In genomic region chr11:103095801-103096200, GRCm38 (mm10) we compare ENCODE assay signal across 16 mouse cellular contexts. TPM values are rescaled to one million over a fixed set of nuclear protein-coding genes. Genes with fewer than 3 reads are reported as not detected.
"Had no signal": no experiment of that assay in that cellular context is flagged by ENCODE, and none has a peak within 500 bp of the region (broad histone marks: within the 10 kb centered on the region; RNA-seq: fewer than 3 reads in every experiment).

No protein-coding gene starts in this region.

- DNase-seq: kidney, postnatal 10 days; kidney, postnatal 4 days; liver; liver, embryonic 13.5 days; liver, postnatal 0 days; lung, postnatal 14 days; retina, postnatal 1 day; thymus, postnatal 36 days had no signal

- H3K27ac ChIP-seq: layer of hippocampus, adult 2 months; liver, embryonic 13.5 days; macrophage; midbrain, embryonic 12.5 days; neural tube, embryonic 13.5 days had no signal

- H3K4me2 ChIP-seq: liver, embryonic 13.5 days; midbrain, embryonic 12.5 days; neural tube, embryonic 13.5 days had no signal

- H3K9ac ChIP-seq: limb, embryonic 12.5 days; liver, embryonic 13.5 days; liver, postnatal 0 days; lung, embryonic 15.5 days; midbrain, embryonic 12.5 days; neural tube, embryonic 13.5 days had no signal

- ATAC-seq: liver, postnatal 0 days; midbrain, embryonic 16.5 days had no signal

- H3K36me3 ChIP-seq: limb, embryonic 12.5 days; liver, embryonic 13.5 days; lung, embryonic 15.5 days; midbrain, embryonic 12.5 days; neural tube, embryonic 13.5 days had no signal

- H3K9me3 ChIP-seq: limb, embryonic 12.5 days; liver, embryonic 13.5 days; lung, embryonic 15.5 days; megakaryocyte, embryonic 14.5 days; midbrain, embryonic 12.5 days; neural tube, embryonic 13.5 days had no signal

- H3K4me3 ChIP-seq: layer of hippocampus, adult 2 months; limb, embryonic 12.5 days; liver, embryonic 13.5 days; lung, embryonic 15.5 days; megakaryocyte, embryonic 14.5 days; midbrain, embryonic 12.5 days; neural tube, embryonic 13.5 days had no signal

RNA-seq across cellular contexts. Expression of gene Plcd3, which starts 5.7 kb away (rescaled TPM):
- polyA plus RNA-seq: macrophage had no signal
